Mouse (Mus musculus) left cerebral cortex, postnatal 25 days (tissue): ENCODE measurements around the gene Kcnj14. TPM values are rescaled to one million over a fixed set of nuclear protein-coding genes. Genes with fewer than 3 reads are reported as not detected.

Source experiments
- DNase-seq, 2 experiments: peaks; one replicate each; pipeline ENCODE4 v3.0.0; 2022; ENCODE audit warnings: low spot score in 2 of 2, mixed read lengths in 1 of 2
- intact Hi-C: fragments of 180-260 bp; cut with DNase I; formaldehyde crosslinking; loops from one replicate; pipeline ENCODE4 v1.15.1; 2025
- total RNA-seq, 2 experiments: library from RNA; stranded (reverse); gene quantifications; 2 replicates each; pipeline ENCODE4 v1.2.3; 2021

The Kcnj14 gene
- total RNA-seq, 2 experiments from 2014 or later = 2.6 to 2.7 TPM

GRCm38 (mm10) chr7:45800546-45801204, 23.9 kb downstream of the Kcnj14 start:
- intact Hi-C loops = loop anchor here (1.0 to 5.0 kb wide), 3 partner anchors 16 to 83 kb away; partner anchors contain the start of genes Rpl18, Sphk2 and Sult2b1
- no peak for DNase-seq

GRCm38 (mm10) chr7:45800001-45800400, 24.6 kb downstream of the Kcnj14 start:
- no peak for DNase-seq
- intact Hi-C loops = loop anchor here (2.0 to 5.0 kb wide), 2 partner anchors 15 to 83 kb away; partner anchors contain the start of genes Rpl18, Sphk2 and Sult2b1

- intact Hi-C loops = no loop called here
- no peak for DNase-seq
Observed at GRCm38 (mm10) chr7:45798931-45799330, 25.7 kb downstream of the Kcnj14 start.

GRCm38 (mm10) chr7:45798511-45798836, 26.1 kb downstream of the Kcnj14 start:
- DNase-seq = no peak
- intact Hi-C loops = no loop called here

GRCm38 (mm10) chr7:45797661-45798510, 26.7 kb downstream of the Kcnj14 start:
- intact Hi-C loops = no loop called here
- no peak for DNase-seq

- intact Hi-C loops = no loop called here
- no peak for DNase-seq
Observed at GRCm38 (mm10) chr7:45796950-45797349, 27.6 kb downstream of the Kcnj14 start.

- no peak for DNase-seq
- intact Hi-C loops = no loop called here
Observed at GRCm38 (mm10) chr7:45794971-45795370, 29.6 kb downstream of the Kcnj14 start.

GRCm38 (mm10) chr7:45793969-45794585, 30.5 kb downstream of the Kcnj14 start:
- intact Hi-C loops = no loop called here
- no peak for DNase-seq

- intact Hi-C loops = no loop called here
- no peak for DNase-seq
Observed at GRCm38 (mm10) chr7:45793240-45793639, 31.3 kb downstream of the Kcnj14 start.

- no peak for DNase-seq
Observed at GRCm38 (mm10) chr7:45791756-45792490, 32.7 kb downstream of the Kcnj14 start.

GRCm38 (mm10) chr7:45790721-45791120, 33.9 kb downstream of the Kcnj14 start:
- DNase-seq = no peak
- intact Hi-C loops = no loop called here

More at GRCm38 (mm10) chr7:45791756-45792490, 32.7 kb downstream of the Kcnj14 start:
- intact Hi-C loops = no loop called here

- intact Hi-C loops = no loop called here
- DNase-seq = no peak
Observed at GRCm38 (mm10) chr7:45787642-45788041, 36.9 kb downstream of the Kcnj14 start.

- intact Hi-C loops = no loop called here
Observed at GRCm38 (mm10) chr7:45786661-45787413, 37.7 kb downstream of the Kcnj14 start.

GRCm38 (mm10) chr7:45786136-45786578, 38.4 kb downstream of the Kcnj14 start:
- intact Hi-C loops = no loop called here

More at GRCm38 (mm10) chr7:45786661-45787413, 37.7 kb downstream of the Kcnj14 start:
- DNase-seq = peak in 1 of 2 experiments; percentile 81

GRCm38 (mm10) chr7:45785388-45786135, 39.0 kb downstream of the Kcnj14 start:
- no peak for DNase-seq

More at GRCm38 (mm10) chr7:45786136-45786578, 38.4 kb downstream of the Kcnj14 start:
- no peak for DNase-seq

GRCm38 (mm10) chr7:45784524-45785372, 39.8 kb downstream of the Kcnj14 start, which contains the start of gene Sult2b1:
TSS of gene Sult2b1 (minus strand) at chr7:45784669.
- intact Hi-C loops = loop anchor here (1.0 to 2.0 kb wide), 2 partner anchors 16 to 42 kb away; no protein-coding TSS in a partner anchor
- peak; percentile 96 to 97 for DNase-seq

More at GRCm38 (mm10) chr7:45785388-45786135, 39.0 kb downstream of the Kcnj14 start:
- intact Hi-C loops = loop anchor here (1.0 to 2.0 kb wide), 2 partner anchors 15 to 43 kb away; no protein-coding TSS in a partner anchor
